Mouse (Mus musculus): Measurements from ENCODE around the gene Gm45213.

- TF ChIP-seq CTCF (conservative IDR thresholded peaks at IDR 0.05; ENCODE audit: insufficient read depth, insufficient read length, low read depth, low read length) = no peak
- no peak for TF ChIP-seq POLR2A (IDR thresholded peaks at IDR 0.05; ENCODE audit: low read depth, low read length)
These were observed 3.8 kb downstream of the Gm45213 start for GRCm38 (mm10) chr7:66046921-66047918.

Data from kidney, adult 2 months (tissue).